Mouse (Mus musculus): ENCODE results near the gene Scly. TPM values are rescaled to one million over a fixed set of nuclear protein-coding genes. Genes with fewer than 3 reads are reported as not detected.

The Scly gene
- total and polyA plus RNA-seq, 3 experiments: 10.1 to 16.6 (median 10.5) TPM

GRCm38 (mm10) chr1:91299026-91299706 lies 1.0 kb downstream of the Scly start:
- TF ChIP-seq GATA2 (IDR thresholded peaks at IDR 0.05; ENCODE audit: borderline replicate concordance, low read depth, low read length): no peak
- TF ChIP-seq GATA1 (IDR thresholded peaks at IDR 0.05; ENCODE audit: borderline replicate concordance, low read length): no peak
- TF ChIP-seq POLR2AphosphoS5 (IDR thresholded peaks at IDR 0.05; ENCODE audit: insufficient replicate concordance, low read depth, low read length): no peak
- no peak for TF ChIP-seq TAL1 (conservative IDR thresholded peaks at IDR 0.05; ENCODE audit: low read depth, low read length)
- TF ChIP-seq CTCF (IDR thresholded peaks at IDR 0.05; ENCODE audit: low read depth, low read length): no peak
- Histone ChIP-seq H3K27me3 (ENCODE audit: insufficient read depth, low read length) (no peaks in the 10 kb centered on the region), H3K36me3 (replicated peaks) (peaks cover 37% of the 10 kb centered on the region), H3K4me1 (ENCODE audit: insufficient read depth, low read depth, low read length) (peaks cover 18% of the 10 kb centered on the region), H3K9me3 (replicated peaks) (no peaks in the 10 kb centered on the region), H3K4me3 (ENCODE audit: low read depth, low read length) (peak overlapping the region; percentile 73)
- ATAC-seq (ENCODE audit: extremely low read depth, insufficient number of reproducible peaks, low FRiP score, poor library complexity, severe bottlenecking): no peak
- no peak for DNase-seq (ENCODE audit: low spot score)

GRCm38 (mm10) chr1:91299707-91300426 lies 1.7 kb downstream of the Scly start:
- no peaks in the 10 kb centered on the region for H3K27me3 ChIP-seq (ENCODE audit: insufficient read depth, low read length)
- no peaks in the 10 kb centered on the region for H3K9me3 ChIP-seq (replicated peaks)
- no peak for DNase-seq (ENCODE audit: low spot score)
- no peak for TF ChIP-seq POLR2AphosphoS5 (IDR thresholded peaks at IDR 0.05; ENCODE audit: insufficient replicate concordance, low read depth, low read length)
- no peak for TF ChIP-seq GATA1 (IDR thresholded peaks at IDR 0.05; ENCODE audit: borderline replicate concordance, low read length)
- no peak for TF ChIP-seq CTCF (IDR thresholded peaks at IDR 0.05; ENCODE audit: low read depth, low read length)
- no peak for TF ChIP-seq GATA2 (IDR thresholded peaks at IDR 0.05; ENCODE audit: borderline replicate concordance, low read depth, low read length)
- TF ChIP-seq TAL1 (conservative IDR thresholded peaks at IDR 0.05; ENCODE audit: low read depth, low read length): no peak
- no peak overlapping the region for H3K4me3 ChIP-seq (ENCODE audit: low read depth, low read length)
- peaks cover 33% of the 10 kb centered on the region for H3K36me3 ChIP-seq (replicated peaks)
- peaks cover 18% of the 10 kb centered on the region for H3K4me1 ChIP-seq (ENCODE audit: insufficient read depth, low read depth, low read length)
- no peak for ATAC-seq (ENCODE audit: extremely low read depth, insufficient number of reproducible peaks, low FRiP score, poor library complexity, severe bottlenecking)

- peaks cover 30% of the 10 kb centered on the region for H3K36me3 ChIP-seq (replicated peaks)
Observed at GRCm38 (mm10) chr1:91301206-91301920, 3.2 kb downstream of the Scly start.

GRCm38 (mm10) chr1:91302021-91302420 lies 3.9 kb downstream of the Scly start:
- H3K9me3 ChIP-seq (replicated peaks): no peaks in the 10 kb centered on the region
- H3K4me1 ChIP-seq (ENCODE audit: insufficient read depth, low read depth, low read length): peaks cover 15% of the 10 kb centered on the region
- TF ChIP-seq GATA2 (IDR thresholded peaks at IDR 0.05; ENCODE audit: borderline replicate concordance, low read depth, low read length) (no peak), GATA1 (IDR thresholded peaks at IDR 0.05; ENCODE audit: borderline replicate concordance, low read length) (no peak), TAL1 (conservative IDR thresholded peaks at IDR 0.05; ENCODE audit: low read depth, low read length) (no peak), POLR2AphosphoS5 (IDR thresholded peaks at IDR 0.05; ENCODE audit: insufficient replicate concordance, low read depth, low read length) (no peak), CTCF (IDR thresholded peaks at IDR 0.05; ENCODE audit: low read depth, low read length) (no peak)
- ATAC-seq (ENCODE audit: extremely low read depth, insufficient number of reproducible peaks, low FRiP score, poor library complexity, severe bottlenecking) (no peak), DNase-seq (ENCODE audit: low spot score) (no peak)
- peaks cover 31% of the 10 kb centered on the region for H3K36me3 ChIP-seq (replicated peaks)
- no peaks in the 10 kb centered on the region for H3K27me3 ChIP-seq (ENCODE audit: insufficient read depth, low read length)
- H3K4me3 ChIP-seq (ENCODE audit: low read depth, low read length): no peak overlapping the region

More at GRCm38 (mm10) chr1:91301206-91301920, 3.2 kb downstream of the Scly start:
- TF ChIP-seq TAL1 (conservative IDR thresholded peaks at IDR 0.05; ENCODE audit: low read depth, low read length): no peak
- no peak for TF ChIP-seq GATA2 (IDR thresholded peaks at IDR 0.05; ENCODE audit: borderline replicate concordance, low read depth, low read length)
- TF ChIP-seq POLR2AphosphoS5 (IDR thresholded peaks at IDR 0.05; ENCODE audit: insufficient replicate concordance, low read depth, low read length): no peak
- TF ChIP-seq CTCF (IDR thresholded peaks at IDR 0.05; ENCODE audit: low read depth, low read length): no peak
- no peak for TF ChIP-seq GATA1 (IDR thresholded peaks at IDR 0.05; ENCODE audit: borderline replicate concordance, low read length)
- Histone ChIP-seq H3K4me3 (ENCODE audit: low read depth, low read length) (no peak overlapping the region), H3K27me3 (ENCODE audit: insufficient read depth, low read length) (no peaks in the 10 kb centered on the region), H3K9me3 (replicated peaks) (no peaks in the 10 kb centered on the region), H3K4me1 (ENCODE audit: insufficient read depth, low read depth, low read length) (peaks cover 15% of the 10 kb centered on the region)
- ATAC-seq (ENCODE audit: extremely low read depth, insufficient number of reproducible peaks, low FRiP score, poor library complexity, severe bottlenecking) (no peak), DNase-seq (ENCODE audit: low spot score) (no peak)

GRCm38 (mm10) chr1:91304621-91305020 lies 6.5 kb downstream of the Scly start:
- Histone ChIP-seq H3K9me3 (replicated peaks) (no peaks in the 10 kb centered on the region), H3K4me3 (ENCODE audit: low read depth, low read length) (no peak overlapping the region), H3K36me3 (replicated peaks) (peaks cover 44% of the 10 kb centered on the region), H3K27me3 (ENCODE audit: insufficient read depth, low read length) (no peaks in the 10 kb centered on the region), H3K4me1 (ENCODE audit: insufficient read depth, low read depth, low read length) (no peaks in the 10 kb centered on the region)
- ATAC-seq (ENCODE audit: extremely low read depth, insufficient number of reproducible peaks, low FRiP score, poor library complexity, severe bottlenecking): no peak
- no peak for DNase-seq (ENCODE audit: low spot score)
- no peak for TF ChIP-seq GATA2 (IDR thresholded peaks at IDR 0.05; ENCODE audit: borderline replicate concordance, low read depth, low read length)
- no peak for TF ChIP-seq TAL1 (conservative IDR thresholded peaks at IDR 0.05; ENCODE audit: low read depth, low read length)
- no peak for TF ChIP-seq GATA1 (IDR thresholded peaks at IDR 0.05; ENCODE audit: borderline replicate concordance, low read length)
- no peak for TF ChIP-seq CTCF (IDR thresholded peaks at IDR 0.05; ENCODE audit: low read depth, low read length)
- no peak for TF ChIP-seq POLR2AphosphoS5 (IDR thresholded peaks at IDR 0.05; ENCODE audit: insufficient replicate concordance, low read depth, low read length)
